Mouse (Mus musculus): ENCODE measurements at regions not wholly inside any gene's neighbourhood (a gene's known extent, or its start where the extent isn't known, plus 50 kb on each side); places are given as distances from the start of the nearest gene placed in this dataset.

DNA sequence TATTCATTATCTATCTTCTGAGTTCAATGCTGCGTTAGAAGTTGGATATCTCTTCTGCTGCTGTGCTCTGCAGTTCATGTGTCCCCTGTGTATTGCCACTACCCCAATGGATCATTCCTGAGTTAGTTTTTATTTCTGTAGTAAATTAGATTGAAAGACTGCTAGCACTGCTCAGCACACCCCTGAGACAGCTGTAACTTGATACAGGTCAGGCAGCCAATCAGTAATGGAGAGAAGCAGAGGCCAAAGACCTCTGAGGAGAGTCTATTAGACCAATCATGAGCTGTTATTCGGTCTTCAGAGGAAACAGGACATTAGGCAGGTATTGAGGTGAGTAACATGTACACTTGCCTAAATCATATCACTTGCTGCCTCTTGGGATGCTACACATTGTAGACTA is 837.5 kb upstream of the Chordc1 start:
- Histone ChIP-seq H3K36me3 (ENCODE audit: control insufficient read depth, insufficient read depth, low read length) (no peaks in the 10 kb centered on the region), H3K4me3 (replicated peaks; ENCODE audit: low read depth, low read length) (no peak overlapping the region), H3K9me3 (ENCODE audit: control insufficient read depth, low read length) (no peaks in the 10 kb centered on the region), H3K9ac (replicated peaks; ENCODE audit: low read length) (no peak overlapping the region), H3K27me3 (ENCODE audit: control insufficient read depth, insufficient read depth, low read length) (no peaks in the 10 kb centered on the region), H3K4me2 (ENCODE audit: low read length) (no peak overlapping the region), H3K27ac (replicated peaks; ENCODE audit: low read depth, low read length) (no peak overlapping the region), H3K4me1 (ENCODE audit: control insufficient read depth, insufficient read depth, low read length) (no peaks in the 10 kb centered on the region)
- no peak for ATAC-seq (ENCODE audit: low FRiP score, low TSS enrichment)
- no peak for DNase-seq
- 81% methylated on average over 2 of the region's 2 CpGs for WGBS

DNA sequence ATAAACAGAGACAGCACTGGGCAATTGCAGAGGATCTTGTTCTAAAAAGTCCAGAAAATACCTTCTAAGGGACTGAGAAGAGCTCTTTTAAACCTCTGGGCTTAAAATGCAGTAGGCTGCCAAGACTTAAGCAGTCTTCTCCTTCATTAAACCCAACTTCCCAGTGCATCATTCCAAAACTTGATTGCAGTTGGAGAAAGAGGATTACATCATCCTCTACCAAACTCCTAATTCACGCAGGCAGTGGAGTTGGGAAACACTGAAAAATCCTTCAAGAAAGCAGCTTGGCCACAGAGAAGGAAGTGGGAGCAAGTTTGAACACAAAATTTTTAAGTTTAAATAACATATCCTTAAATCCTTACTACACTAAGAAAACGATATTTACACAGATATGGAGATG is 825.5 kb upstream of the Chordc1 start:
- no peaks in the 10 kb centered on the region for H3K9me3 ChIP-seq (ENCODE audit: control insufficient read depth, low read length)
- H3K4me1 ChIP-seq (ENCODE audit: control insufficient read depth, insufficient read depth, low read length) = no peaks in the 10 kb centered on the region
- H3K4me2 ChIP-seq (ENCODE audit: low read length) = no peak overlapping the region
- WGBS = 84% methylated on average over 2 of the region's 2 CpGs
- H3K27ac ChIP-seq (replicated peaks; ENCODE audit: low read depth, low read length) = no peak overlapping the region
- H3K36me3 ChIP-seq (ENCODE audit: control insufficient read depth, insufficient read depth, low read length) = no peaks in the 10 kb centered on the region
- no peaks in the 10 kb centered on the region for H3K27me3 ChIP-seq (ENCODE audit: control insufficient read depth, insufficient read depth, low read length)
- ATAC-seq (ENCODE audit: low FRiP score, low TSS enrichment) = no peak
- DNase-seq = no peak
- H3K4me3 ChIP-seq (replicated peaks; ENCODE audit: low read depth, low read length) = no peak overlapping the region
- H3K9ac ChIP-seq (replicated peaks; ENCODE audit: low read length) = no peak overlapping the region

DNA sequence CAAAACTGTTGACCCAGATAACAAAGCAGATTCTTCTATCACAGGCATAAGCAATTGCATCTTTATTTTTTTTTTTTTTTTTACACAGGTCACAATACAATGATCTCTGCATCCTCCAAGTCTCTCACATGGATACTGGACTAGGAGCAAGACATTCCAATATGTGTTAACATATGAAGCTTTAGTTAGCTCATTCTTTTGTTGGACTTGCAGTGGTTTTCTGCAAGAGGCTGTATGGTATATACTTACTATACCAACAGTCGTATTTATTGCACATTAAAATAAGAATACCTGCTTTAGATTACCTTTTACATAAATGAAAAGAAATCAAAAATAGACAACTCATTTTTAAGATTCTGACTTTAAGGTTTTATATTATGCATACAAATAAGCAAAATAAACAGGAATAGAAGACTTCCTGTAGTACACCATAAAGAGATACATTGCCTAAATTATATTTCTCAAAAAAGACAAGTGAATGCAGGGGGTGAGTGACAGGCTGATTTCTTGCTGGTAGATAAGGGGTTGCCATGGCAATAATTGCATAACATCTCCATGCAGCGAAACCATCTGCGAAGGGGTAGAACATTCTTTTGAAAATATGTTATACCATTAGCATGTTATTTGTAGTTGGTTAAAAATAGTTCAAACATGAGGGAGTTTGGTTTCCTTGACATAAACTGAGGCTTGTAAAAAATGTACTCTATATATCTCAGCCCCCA is 807.1 kb upstream of the Chordc1 start:
- H3K27me3 ChIP-seq (ENCODE audit: control insufficient read depth, insufficient read depth, low read length) = no peaks in the 10 kb centered on the region
- H3K9ac ChIP-seq (replicated peaks; ENCODE audit: low read length) = no peak overlapping the region
- H3K4me1 ChIP-seq (ENCODE audit: control insufficient read depth, insufficient read depth, low read length) = no peaks in the 10 kb centered on the region
- H3K36me3 ChIP-seq (ENCODE audit: control insufficient read depth, insufficient read depth, low read length) = no peaks in the 10 kb centered on the region
- ATAC-seq (ENCODE audit: low FRiP score, low TSS enrichment) (no peak), DNase-seq (peak; percentile 39)
- H3K4me3 ChIP-seq (replicated peaks; ENCODE audit: low read depth, low read length) = no peak overlapping the region
- 64% methylated on average over 3 of the region's 3 CpGs for WGBS
- no peak overlapping the region for H3K4me2 ChIP-seq (ENCODE audit: low read length)
- no peaks in the 10 kb centered on the region for H3K9me3 ChIP-seq (ENCODE audit: control insufficient read depth, low read length)
- no peak overlapping the region for H3K27ac ChIP-seq (replicated peaks; ENCODE audit: low read depth, low read length)

DNA sequence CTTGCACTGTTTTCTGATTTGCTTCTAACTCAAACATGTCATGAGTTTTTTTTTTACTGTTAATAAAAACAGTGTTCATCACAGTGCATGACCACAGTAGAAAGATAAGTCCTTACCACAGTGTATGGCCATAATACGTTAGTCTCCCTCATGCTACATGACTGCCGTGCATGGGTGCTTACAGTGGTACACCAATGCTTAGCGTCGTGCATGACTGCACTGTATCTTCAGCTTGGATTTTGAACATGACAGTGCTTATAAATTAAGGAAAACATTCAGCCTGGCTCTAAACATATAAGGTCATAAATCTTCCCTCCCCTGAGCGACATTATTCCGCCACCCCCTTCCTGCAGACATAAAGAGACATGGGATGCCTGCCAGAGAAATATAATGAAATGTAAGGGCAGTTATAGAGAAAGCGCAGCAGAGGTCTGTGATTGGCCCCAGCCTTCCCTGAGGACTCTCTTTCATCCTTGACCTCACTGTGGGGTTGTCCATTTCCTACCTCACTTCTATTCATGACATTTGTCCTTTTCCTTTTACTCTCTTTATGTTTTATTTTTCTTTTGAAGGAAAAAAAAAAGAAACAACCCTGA is 791.7 kb upstream of the Chordc1 start:
- Histone ChIP-seq H3K4me3 (replicated peaks; ENCODE audit: low read depth, low read length) (no peak overlapping the region), H3K9ac (replicated peaks; ENCODE audit: low read length) (no peak overlapping the region), H3K4me1 (ENCODE audit: control insufficient read depth, insufficient read depth, low read length) (no peaks in the 10 kb centered on the region), H3K27ac (replicated peaks; ENCODE audit: low read depth, low read length) (no peak overlapping the region), H3K27me3 (ENCODE audit: control insufficient read depth, insufficient read depth, low read length) (no peaks in the 10 kb centered on the region), H3K4me2 (ENCODE audit: low read length) (no peak overlapping the region), H3K9me3 (ENCODE audit: control insufficient read depth, low read length) (no peaks in the 10 kb centered on the region), H3K36me3 (ENCODE audit: control insufficient read depth, insufficient read depth, low read length) (no peaks in the 10 kb centered on the region)
- no peak for ATAC-seq (ENCODE audit: low FRiP score, low TSS enrichment)
- 72% methylated on average over 7 of the region's 7 CpGs for WGBS
- peak; percentile 1 for DNase-seq

DNA sequence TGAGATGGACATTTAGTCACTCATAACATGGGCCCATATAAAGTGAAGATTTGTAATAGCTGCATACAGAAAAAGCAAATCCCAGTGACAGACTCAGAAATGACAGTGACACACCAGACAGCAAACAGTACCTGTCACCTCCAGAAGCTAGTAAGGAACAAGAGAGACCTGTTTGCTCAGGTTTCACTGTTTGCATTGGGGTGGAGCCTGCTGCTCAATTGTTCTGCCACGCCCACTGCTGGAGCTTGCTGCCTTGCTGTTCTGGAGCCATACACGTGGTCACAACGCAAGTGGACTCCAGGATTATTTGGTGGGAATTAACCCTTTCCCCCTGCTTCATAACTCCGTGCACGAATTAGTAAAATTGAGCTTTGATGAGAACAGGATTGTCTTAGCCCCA is 783.2 kb upstream of the Chordc1 start:
- DNase-seq (no peak), ATAC-seq (ENCODE audit: low FRiP score, low TSS enrichment) (no peak)
- Histone ChIP-seq H3K36me3 (ENCODE audit: control insufficient read depth, insufficient read depth, low read length) (no peaks in the 10 kb centered on the region), H3K27me3 (ENCODE audit: control insufficient read depth, insufficient read depth, low read length) (no peaks in the 10 kb centered on the region), H3K4me1 (ENCODE audit: control insufficient read depth, insufficient read depth, low read length) (no peaks in the 10 kb centered on the region), H3K9me3 (ENCODE audit: control insufficient read depth, low read length) (no peaks in the 10 kb centered on the region), H3K4me3 (replicated peaks; ENCODE audit: low read depth, low read length) (no peak overlapping the region), H3K27ac (replicated peaks; ENCODE audit: low read depth, low read length) (no peak overlapping the region), H3K9ac (replicated peaks; ENCODE audit: low read length) (no peak overlapping the region), H3K4me2 (ENCODE audit: low read length) (no peak overlapping the region)
- 60% methylated on average over 5 of the region's 5 CpGs for WGBS

DNA sequence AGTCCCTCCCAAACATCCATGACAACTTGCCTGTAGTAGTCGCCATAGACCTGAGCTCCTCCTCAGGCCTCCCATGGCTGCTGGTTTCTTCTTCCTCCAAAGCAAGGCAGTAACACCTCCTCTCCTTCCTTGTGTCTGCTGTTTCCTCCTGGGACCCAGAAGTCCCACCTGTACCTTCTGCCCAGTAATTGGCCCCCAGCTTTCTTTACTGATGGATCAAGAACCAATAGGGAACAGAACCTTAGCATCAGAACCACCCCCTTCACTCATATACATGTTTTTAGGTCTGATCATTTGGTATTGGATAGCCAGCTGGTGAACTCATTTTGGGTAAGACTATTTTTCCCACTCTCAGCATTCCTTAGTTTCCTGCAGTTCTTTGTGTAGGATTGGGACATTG is 735.7 kb upstream of the Chordc1 start:
- no peaks in the 10 kb centered on the region for H3K27me3 ChIP-seq (ENCODE audit: control insufficient read depth, insufficient read depth, low read length)
- ATAC-seq (ENCODE audit: low FRiP score, low TSS enrichment) (no peak), DNase-seq (no peak)
- H3K9me3 ChIP-seq (ENCODE audit: control insufficient read depth, low read length) = no peaks in the 10 kb centered on the region
- no peak overlapping the region for H3K4me2 ChIP-seq (ENCODE audit: low read length)
- no peaks in the 10 kb centered on the region for H3K36me3 ChIP-seq (ENCODE audit: control insufficient read depth, insufficient read depth, low read length)
- WGBS = 76% methylated on average over 1 of the region's 1 CpGs
- no peaks in the 10 kb centered on the region for H3K4me1 ChIP-seq (ENCODE audit: control insufficient read depth, insufficient read depth, low read length)
- no peak overlapping the region for H3K4me3 ChIP-seq (replicated peaks; ENCODE audit: low read depth, low read length)
- H3K27ac ChIP-seq (replicated peaks; ENCODE audit: low read depth, low read length) = no peak overlapping the region
- no peak overlapping the region for H3K9ac ChIP-seq (replicated peaks; ENCODE audit: low read length)

DNA sequence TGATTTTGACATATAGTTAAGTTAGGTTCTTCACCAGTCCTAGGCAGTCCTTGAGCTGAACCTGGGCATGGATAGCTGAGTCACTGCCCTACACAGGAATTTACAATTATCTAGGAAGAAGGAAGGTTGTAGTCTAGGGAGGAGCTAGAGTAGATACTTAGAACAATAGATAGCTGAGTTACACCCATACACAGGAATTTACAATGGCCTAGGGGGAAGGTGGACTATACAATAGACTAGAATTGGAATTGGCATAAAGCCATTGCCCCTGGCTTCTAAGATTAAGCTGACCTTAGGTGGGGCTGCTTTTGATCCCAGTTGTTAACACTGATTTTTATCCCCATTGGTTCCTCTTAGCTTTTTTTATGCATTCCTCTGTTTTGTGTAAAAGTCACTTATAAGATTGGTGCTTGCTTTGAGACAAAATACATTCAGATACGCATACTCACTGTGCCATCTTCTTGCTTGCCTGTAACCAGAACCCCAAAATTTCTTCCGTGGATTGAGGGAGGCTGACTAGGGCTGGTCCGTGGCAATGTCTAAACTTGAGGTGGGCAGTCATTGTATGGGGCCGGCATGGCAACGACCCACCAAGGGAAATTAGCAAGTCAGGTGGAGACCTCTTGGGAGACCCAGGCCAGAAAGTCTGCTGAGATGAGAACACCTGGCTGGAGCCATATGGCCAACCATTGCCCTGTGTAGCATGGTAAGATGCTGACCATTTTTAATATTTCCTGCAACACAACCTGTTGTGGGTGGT is 734.1 kb upstream of the Chordc1 start:
- no peaks in the 10 kb centered on the region for H3K9me3 ChIP-seq (ENCODE audit: control insufficient read depth, low read length)
- no peak for DNase-seq
- WGBS = 88% methylated on average over 5 of the region's 5 CpGs
- H3K4me3 ChIP-seq (replicated peaks; ENCODE audit: low read depth, low read length) = no peak overlapping the region
- no peak overlapping the region for H3K27ac ChIP-seq (replicated peaks; ENCODE audit: low read depth, low read length)
- no peaks in the 10 kb centered on the region for H3K4me1 ChIP-seq (ENCODE audit: control insufficient read depth, insufficient read depth, low read length)
- H3K4me2 ChIP-seq (ENCODE audit: low read length) = no peak overlapping the region
- H3K27me3 ChIP-seq (ENCODE audit: control insufficient read depth, insufficient read depth, low read length) = no peaks in the 10 kb centered on the region
- no peaks in the 10 kb centered on the region for H3K36me3 ChIP-seq (ENCODE audit: control insufficient read depth, insufficient read depth, low read length)
- ATAC-seq (ENCODE audit: low FRiP score, low TSS enrichment) = no peak
- H3K9ac ChIP-seq (replicated peaks; ENCODE audit: low read length) = no peak overlapping the region

DNA sequence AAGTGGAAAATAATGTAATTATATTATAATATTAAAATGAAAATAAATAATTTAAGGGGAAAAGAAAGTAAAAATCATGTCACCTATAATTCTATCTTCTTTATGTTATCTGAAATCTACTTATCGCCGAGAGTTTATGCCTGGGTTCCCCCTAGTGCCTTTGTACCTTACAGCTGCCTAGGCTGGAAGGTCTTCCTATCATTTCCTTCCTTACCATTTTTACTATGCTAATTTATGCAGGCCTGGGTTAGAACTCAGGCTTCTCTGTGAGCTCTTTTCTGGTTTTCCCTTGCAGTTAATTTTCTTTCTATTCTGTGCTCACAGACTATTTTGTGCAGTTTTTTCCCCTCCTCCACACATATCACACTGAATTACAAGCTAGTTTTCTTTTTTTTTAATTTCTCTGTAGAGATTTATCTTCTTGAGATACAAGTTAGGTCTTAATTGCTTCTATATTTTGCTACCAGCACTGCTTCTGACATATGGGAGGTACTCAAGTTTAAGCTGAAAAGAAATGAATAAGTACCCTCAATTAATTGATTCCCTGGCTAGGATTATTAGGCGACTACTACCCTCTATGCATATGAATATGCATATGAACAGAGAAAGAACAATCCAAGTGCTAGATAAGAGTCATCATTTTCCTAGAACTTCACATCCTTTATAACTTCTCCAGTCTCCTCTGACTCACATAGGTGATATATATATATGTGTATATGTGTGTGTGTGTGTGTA is 724.0 kb upstream of the Chordc1 start:
- Histone ChIP-seq H3K9ac (replicated peaks; ENCODE audit: low read length) (no peak overlapping the region), H3K4me3 (replicated peaks; ENCODE audit: low read depth, low read length) (no peak overlapping the region), H3K36me3 (ENCODE audit: control insufficient read depth, insufficient read depth, low read length) (no peaks in the 10 kb centered on the region), H3K4me2 (ENCODE audit: low read length) (no peak overlapping the region), H3K27ac (replicated peaks; ENCODE audit: low read depth, low read length) (no peak overlapping the region), H3K27me3 (ENCODE audit: control insufficient read depth, insufficient read depth, low read length) (no peaks in the 10 kb centered on the region), H3K9me3 (ENCODE audit: control insufficient read depth, low read length) (no peaks in the 10 kb centered on the region), H3K4me1 (ENCODE audit: control insufficient read depth, insufficient read depth, low read length) (no peaks in the 10 kb centered on the region)
- ATAC-seq (ENCODE audit: low FRiP score, low TSS enrichment) = no peak; the same call in 1 of the 2 replicates
- DNase-seq = peak; percentile 34
- 67% methylated on average over 3 of the region's 3 CpGs for WGBS

All from midbrain, embryonic 14.5 days (tissue).